Mouse (Mus musculus) gonadal fat pad, adult 2 months (tissue): Measurements from ENCODE around the gene Ticam1. TPM values are rescaled to one million over a fixed set of nuclear protein-coding genes. Genes with fewer than 3 reads are reported as not detected.

Experiments
- polyA plus RNA-seq: library from polyadenylated mRNA; depleted of rRNA; stranded (reverse); fragments of >200 nt; gene quantifications from 2 replicates; pipeline ENCODE4 v1.2.3, GENCODE M21; 2012; rRNA removed

Ticam1 gene
- polyA plus RNA-seq, 1 experiment, result 22.9 TPM

Other genes with a start within 250 kb of the Ticam1 start
- 58.6 and 73.4 TPM in 2 replicates for gene Sh3gl1, start 240.2 kb downstream of the Ticam1 start, polyA plus RNA-seq
- gene Chaf1a, start 236.3 kb downstream of the Ticam1 start, polyA plus RNA-seq, result 2.8 and 2.9 TPM in 2 replicates
- 100 and 112 TPM in 2 replicates for gene Ubxn6, start 201.8 kb downstream of the Ticam1 start, polyA plus RNA-seq
- 41.4 and 45.4 TPM in 2 replicates for gene Hdgfl2, start 197.2 kb downstream of the Ticam1 start, polyA plus RNA-seq
- gene Plin4, start 167.0 kb downstream of the Ticam1 start, polyA plus RNA-seq, result 600 and 937 TPM in 2 replicates
- gene Plin5, start 159.2 kb downstream of the Ticam1 start, polyA plus RNA-seq, result 15.6 and 21.5 TPM in 2 replicates
- 306 and 347 TPM in 2 replicates for gene Lrg1, start 154.8 kb downstream of the Ticam1 start, polyA plus RNA-seq
- gene Sema6b, start 136.4 kb downstream of the Ticam1 start, polyA plus RNA-seq, result 9.9 and 10.9 TPM in 2 replicates
- 3.6 and 4.3 TPM in 2 replicates for gene Tnfaip8l1, start 114.3 kb downstream of the Ticam1 start, polyA plus RNA-seq
- 88.2 and 96.4 TPM in 2 replicates for gene Mydgf, start 92.9 kb downstream of the Ticam1 start, polyA plus RNA-seq
- gene Dpp9, start 57.9 kb downstream of the Ticam1 start, polyA plus RNA-seq, result 34.1 and 36.9 TPM in 2 replicates
- gene Fem1a, start 20.0 kb downstream of the Ticam1 start, polyA plus RNA-seq, result 26.8 and 27.7 TPM in 2 replicates
- gene Plin3, start 16.1 kb upstream of the Ticam1 start, polyA plus RNA-seq, result 40.7 and 53.2 TPM in 2 replicates
- 0.36 and 0.82 TPM in 2 replicates for gene Arrdc5, start 23.5 kb upstream of the Ticam1 start, polyA plus RNA-seq
- gene Uhrf1, start 26.5 kb upstream of the Ticam1 start, polyA plus RNA-seq, result 4.8 and 8.0 TPM in 2 replicates
- 50.5 and 51.0 TPM in 2 replicates for gene Kdm4b, start 49.3 kb upstream of the Ticam1 start, polyA plus RNA-seq
- 101 and 153 TPM in 2 replicates for gene Ptprs, start 199.7 kb upstream of the Ticam1 start, polyA plus RNA-seq
- gene Znrf4, start 235.6 kb upstream of the Ticam1 start, polyA plus RNA-seq, result 6.7 and 9.8 TPM in 2 replicates